Mouse (Mus musculus) embryo, embryonic 9.5 days (tissue): ENCODE measurements at regions not wholly inside any gene's neighbourhood (a gene's known extent, or its start where the extent isn't known, plus 50 kb on each side); places are given as distances from the start of the nearest gene placed in this dataset.
"Not testable (repeated sequence)": the region's sequence is repeated elsewhere in the genome, so short reads cannot be mapped to it uniquely, and the experiment has no call there.

Experiments
- DNase-seq: peaks from one replicate; pipeline ENCODE4 v3.0.0-alpha.2; 2017; ENCODE audit errors: extremely low spot score

DNA sequence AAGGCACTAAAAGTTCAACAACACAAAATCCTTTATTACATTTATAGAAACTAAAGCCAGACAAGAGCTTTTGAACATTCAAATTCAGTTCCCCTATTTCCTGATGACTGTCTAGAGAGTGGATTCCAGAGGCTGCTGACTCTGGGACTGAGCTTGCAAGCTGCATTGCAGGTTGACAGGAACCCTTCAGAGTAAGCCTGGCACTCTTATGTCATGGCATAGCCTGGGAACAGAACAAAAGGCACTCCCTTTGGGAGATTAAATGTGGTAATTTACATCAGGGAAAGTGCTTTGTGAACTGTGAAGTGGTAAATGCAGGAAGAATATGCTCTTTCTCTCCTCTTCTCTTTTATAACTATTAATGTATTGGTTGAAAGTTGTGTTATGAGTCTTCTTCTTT, 847.3 kb downstream of the Bcl11a start:
- DNase-seq: no peak

DNA sequence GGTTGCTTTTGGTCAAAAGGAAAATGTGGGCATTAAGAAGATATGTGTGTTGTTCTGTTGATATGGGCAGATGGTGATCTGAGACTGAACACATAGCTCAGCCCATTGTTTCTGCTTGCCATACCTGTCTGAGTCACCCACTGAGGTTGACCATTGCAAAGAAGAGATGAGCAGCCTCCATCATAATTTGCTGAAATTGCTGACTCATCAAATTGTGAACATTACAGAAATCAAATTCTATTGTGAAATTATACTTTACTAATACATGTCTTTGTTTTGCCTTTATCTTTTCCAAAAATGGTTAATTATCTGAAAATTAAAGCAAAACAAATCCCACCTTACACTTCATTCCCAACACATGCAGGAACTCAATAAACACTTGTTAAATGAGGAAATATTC, 865.8 kb downstream of the Bcl11a start:
- DNase-seq: no peak

DNA sequence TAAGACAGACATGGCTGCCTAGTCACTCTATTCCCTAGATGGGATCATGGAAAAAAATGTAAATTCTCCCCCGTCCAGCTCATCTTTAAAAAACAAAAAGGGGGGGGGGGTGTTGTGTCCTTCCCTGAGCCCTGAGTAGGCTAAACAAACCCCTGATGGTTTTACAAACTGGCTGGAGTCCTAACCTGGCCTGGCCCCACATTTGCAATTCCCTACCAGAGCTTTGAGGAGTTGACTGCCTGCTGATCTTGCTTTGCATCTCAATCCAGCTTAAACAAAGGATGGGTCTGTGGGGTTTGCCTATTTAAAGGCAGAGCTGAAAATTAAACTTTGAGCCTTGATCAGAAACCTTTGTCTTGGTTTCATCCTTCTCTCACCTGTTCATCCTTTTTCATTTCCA, 873.3 kb downstream of the Bcl11a start:
- no peak for DNase-seq

GRCm38 (mm10) chr11:24972359-24972758, 894.5 kb downstream of the Bcl11a start:
- no peak for DNase-seq

GRCm38 (mm10) chr11:24980193-24980665, 902.4 kb downstream of the Bcl11a start:
- no peak for DNase-seq

DNA sequence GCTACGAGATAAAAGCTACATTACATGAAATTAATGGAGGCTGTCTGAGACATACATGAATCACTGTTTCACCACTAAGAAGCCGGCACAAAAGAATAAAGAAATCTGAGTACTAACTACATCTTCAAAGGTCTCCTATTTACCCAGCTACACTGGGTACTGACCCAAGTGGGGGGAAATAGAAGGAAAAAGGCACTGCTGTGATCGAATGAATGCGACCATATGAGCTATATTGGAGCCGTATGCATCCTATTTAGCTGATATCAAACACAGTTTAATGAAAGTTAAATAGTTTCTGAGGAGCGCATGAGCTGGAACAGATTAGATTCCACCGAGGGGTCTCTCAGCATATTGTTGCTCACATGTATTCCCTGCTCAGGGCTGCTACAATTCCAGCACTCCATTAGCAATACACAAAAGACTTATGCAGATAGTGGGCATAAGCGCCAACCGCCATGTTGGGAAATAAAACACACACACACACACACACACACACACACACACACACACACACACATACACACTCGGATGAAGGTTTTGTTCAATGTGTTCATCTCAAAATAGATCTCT, 905.3 kb downstream of the Bcl11a start:
- no peak for DNase-seq

DNA sequence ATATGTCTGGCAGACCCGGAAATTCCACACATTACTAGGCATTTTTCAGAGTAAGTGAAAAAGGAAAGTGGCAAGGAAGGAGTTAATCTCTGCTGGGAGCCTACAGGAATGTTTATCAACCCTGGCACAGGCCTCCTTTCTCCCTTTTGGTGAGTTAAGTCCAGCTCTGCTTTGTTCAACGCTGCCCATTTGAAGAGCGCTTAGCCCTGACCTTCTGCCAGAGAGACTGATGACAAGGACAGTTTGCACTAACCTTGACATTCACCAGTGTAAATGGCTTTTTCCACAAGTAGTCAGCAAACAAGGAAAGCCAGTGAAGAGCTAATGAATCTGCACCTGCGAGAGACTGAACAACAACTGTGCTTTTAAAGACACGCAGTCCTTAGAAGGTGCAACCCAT, 927.6 kb downstream of the Bcl11a start:
- DNase-seq: peak; percentile 3

- no peak for DNase-seq
These were observed 948.9 kb downstream of the Bcl11a start for GRCm38 (mm10) chr11:25026786-25027185.

- DNase-seq: peak; percentile 14
These were observed 963.1 kb downstream of the Bcl11a start for GRCm38 (mm10) chr11:25040983-25041382.

- DNase-seq: no peak
These were observed 964.9 kb downstream of the Bcl11a start for GRCm38 (mm10) chr11:25042763-25043162.

GRCm38 (mm10) chr11:25045339-25045738, 967.5 kb downstream of the Bcl11a start:
- no peak for DNase-seq

DNA sequence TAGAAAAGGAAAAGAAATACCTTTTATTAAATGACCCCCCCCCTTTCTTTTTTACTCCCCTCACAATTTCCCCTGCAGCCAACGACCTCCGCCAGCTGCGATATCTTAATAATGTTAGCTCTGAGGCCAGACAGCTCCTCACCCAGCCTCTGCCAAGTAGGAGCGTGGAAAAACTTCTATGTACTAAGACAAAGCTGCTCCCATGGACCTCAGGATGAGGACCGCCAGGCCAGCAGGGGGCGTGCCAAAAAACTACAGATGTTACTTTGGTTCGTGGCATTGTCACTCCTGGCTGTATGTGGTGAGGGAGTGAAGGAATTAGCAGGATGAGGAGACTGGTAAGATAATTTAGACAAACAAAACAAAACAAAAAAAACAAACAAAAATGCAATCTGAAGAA, 968.1 kb downstream of the Bcl11a start:
- no peak for DNase-seq

GRCm38 (mm10) chr11:25055698-25056097, 977.8 kb downstream of the Bcl11a start:
- no peak for DNase-seq

DNA sequence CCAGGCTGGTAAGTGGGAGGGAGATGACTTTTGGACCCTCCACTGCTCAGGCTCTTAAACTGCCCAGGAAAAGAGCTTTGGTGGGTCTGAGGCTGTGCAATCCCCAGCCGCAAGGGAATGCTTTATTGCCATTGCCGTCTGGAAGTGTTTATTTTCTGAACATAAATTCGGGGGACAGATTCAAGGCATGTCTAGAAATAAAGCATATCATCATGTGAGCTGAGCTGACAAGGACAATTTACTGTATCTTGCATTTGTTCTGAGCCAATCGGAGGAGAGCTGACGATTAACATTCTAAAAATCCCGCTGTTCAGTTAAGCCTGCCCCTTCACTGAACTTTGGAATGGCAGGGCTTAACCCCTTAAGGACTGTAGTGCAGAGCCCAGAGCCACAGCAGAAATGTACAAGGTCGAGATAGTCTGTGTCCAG, 979.3 kb downstream of the Bcl11a start:
- peak; percentile 70 for DNase-seq

GRCm38 (mm10) chr11:25057543-25057942, 979.7 kb downstream of the Bcl11a start:
- DNase-seq: no peak

GRCm38 (mm10) chr11:25063042-25063441, 985.2 kb downstream of the Bcl11a start:
- DNase-seq: no peak

GRCm38 (mm10) chr11:25063978-25064377, 986.1 kb downstream of the Bcl11a start:
- DNase-seq: peak; percentile 38

DNA sequence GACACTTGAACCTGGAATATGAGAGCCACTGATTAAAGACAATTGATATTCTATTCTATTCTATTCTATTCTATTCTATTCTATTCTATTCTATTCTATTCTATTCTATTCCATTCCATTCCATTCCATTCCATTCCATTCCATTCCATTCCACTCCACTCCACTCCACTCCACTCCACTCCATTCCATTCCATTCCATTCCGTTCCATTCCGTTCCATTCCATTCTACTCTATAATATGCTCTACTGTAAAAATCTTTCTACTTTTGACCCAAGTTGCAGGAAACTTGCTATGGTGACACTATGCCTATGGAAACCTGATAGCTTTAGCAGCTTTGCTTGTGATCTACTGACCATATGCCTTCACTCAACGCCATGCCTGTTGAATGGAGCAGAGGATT, 1022.1 kb downstream of the Bcl11a start:
- not testable (repeated sequence) for DNase-seq

GRCm38 (mm10) chr11:25104432-25104831, 1026.6 kb downstream of the Bcl11a start:
- DNase-seq: peak; percentile 50

- no peak for DNase-seq
These were observed 1046.6 kb downstream of the Bcl11a start for GRCm38 (mm10) chr11:25124458-25124857.

DNA sequence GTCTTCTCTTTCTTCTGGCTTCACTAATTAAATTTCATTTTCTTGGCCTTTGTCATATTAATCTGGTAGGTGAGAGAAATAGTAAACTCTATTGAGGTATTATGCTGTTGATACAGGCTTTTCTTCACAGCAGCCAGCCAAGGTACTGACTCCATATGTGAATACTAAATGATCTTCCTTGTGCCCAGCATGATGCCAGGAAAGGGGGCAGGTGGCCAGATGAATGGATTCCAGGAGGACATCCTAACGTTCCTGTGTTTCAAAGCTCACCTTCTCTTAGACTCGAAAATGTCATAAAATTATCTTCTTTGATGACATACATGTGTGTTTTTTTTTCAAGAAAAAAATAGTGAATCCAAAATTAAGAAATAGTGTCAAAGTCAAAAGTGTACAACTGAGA, 1064.4 kb downstream of the Bcl11a start:
- no peak for DNase-seq

GRCm38 (mm10) chr11:25142833-25143232, 1065.0 kb downstream of the Bcl11a start:
- DNase-seq: no peak

DNA sequence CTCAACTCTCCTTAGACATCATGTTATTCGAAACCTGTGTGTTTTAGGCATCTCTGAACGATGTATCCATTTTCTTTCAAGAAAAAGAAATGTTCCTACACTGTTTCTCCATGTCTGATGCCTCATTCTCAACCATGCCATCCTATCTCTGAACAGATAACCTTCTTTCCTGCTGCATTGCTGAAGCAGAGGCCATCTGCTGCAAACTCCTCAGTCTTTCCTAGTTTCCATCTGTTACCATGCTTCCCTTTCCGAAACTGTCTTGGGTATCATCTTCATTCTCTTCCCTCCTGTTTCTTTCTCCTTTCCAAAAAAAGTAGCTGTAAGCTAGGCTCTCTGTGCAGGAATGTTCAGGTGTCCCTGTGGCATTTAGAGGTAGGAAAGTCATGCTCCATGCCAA, 1063.3 kb downstream of the 5730522E02Rik start:
- DNase-seq: no peak

- no peak for DNase-seq
These were observed 1053.9 kb downstream of the 5730522E02Rik start for GRCm38 (mm10) chr11:25156705-25157104.
